Mouse (Mus musculus): ENCODE measurements around the gene Idi2.
"Not testable (repeated sequence)": the region's sequence is repeated elsewhere in the genome, so short reads cannot be mapped to it uniquely, and the experiment has no call there.

Gene Idi2

DNA sequence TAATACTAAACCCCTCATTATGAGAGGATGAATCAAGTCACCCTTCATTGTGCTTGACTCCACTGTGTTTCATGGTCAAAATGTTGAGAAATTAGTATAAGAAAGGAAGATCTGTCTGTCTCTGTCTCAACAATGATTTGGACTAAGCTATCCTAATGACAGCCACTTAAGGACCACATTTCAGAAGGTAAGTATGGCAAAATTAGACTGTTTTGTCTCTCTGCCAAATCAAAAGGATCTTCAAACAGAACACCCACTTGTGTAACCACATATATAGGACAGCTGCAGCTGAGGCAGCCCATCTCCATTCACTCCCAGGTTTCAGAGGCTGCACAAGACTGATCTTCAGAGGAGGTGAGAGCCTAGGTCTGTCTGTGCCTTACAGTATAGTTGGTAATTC is at the start of gene Idi2:
Gene Idi2 (plus strand): TSS at position 301 of the 400 bp plus-strand sequence.
- not testable (repeated sequence) for DNase-seq (ENCODE audit: low read depth, low spot score)

DNA sequence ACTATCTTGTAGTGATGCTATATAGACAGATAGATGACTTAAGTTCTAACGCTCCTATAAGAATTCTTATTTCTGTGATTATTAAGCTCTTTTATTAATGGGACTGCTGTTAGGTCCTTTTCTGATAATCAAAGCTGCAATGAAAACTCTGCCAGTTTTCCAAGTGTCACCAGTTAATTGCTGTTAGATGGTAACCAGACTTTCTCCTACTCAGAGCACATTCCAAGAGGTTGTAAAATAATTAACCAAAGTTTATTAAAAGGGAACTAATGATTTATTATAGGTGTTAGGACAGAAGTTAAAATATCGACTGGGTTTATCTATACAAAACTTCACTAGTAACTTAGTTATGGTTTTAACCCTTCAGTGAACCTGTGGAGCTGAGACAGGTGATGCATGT is 46.7 kb upstream of the Idi2 start:
- DNase-seq (ENCODE audit: low read depth, low spot score), result not testable (repeated sequence)

DNA sequence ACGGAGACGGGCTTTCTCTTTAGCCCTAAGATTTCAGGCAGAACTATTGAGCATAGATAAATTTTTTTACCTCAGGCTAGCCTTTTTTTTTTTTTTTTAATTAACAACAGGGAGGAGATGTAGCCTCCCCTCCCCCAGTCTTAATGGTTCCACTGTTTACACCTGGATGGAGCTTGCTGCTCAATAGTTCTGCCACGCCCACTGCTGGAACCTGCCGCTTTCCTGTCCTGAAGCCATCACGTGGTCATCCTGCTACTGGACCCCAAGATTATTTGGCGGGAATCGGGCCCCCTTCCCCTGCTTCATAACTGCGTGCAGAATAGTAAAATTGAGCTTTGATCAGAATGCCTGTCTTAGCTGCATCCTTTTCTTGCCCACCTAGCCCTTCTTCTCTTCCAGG is 38.8 kb upstream of the Idi2 start:
- not testable (repeated sequence) for DNase-seq (ENCODE audit: low read depth, low spot score)

DNA sequence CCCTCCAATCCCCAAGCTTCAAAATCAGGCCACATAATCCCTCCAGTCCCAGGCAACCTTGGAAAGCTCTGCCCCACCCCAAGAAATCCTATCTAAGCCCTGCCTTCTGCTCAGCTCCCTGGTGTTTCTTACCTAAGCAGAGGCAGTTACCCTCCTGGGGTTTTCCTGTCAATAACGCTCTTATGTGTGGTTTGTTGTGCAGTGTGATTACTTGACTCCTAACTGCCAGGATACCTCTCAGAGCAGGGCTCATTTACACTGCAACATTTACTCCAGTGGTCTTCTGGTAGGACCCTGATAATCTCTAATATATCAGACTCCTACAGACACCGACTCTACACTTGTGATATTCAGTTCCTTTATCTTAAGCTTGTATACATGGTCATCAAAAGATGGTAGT is 19.2 kb upstream of the Idi2 start:
- no peak for DNase-seq (ENCODE audit: low read depth, low spot score)

DNA sequence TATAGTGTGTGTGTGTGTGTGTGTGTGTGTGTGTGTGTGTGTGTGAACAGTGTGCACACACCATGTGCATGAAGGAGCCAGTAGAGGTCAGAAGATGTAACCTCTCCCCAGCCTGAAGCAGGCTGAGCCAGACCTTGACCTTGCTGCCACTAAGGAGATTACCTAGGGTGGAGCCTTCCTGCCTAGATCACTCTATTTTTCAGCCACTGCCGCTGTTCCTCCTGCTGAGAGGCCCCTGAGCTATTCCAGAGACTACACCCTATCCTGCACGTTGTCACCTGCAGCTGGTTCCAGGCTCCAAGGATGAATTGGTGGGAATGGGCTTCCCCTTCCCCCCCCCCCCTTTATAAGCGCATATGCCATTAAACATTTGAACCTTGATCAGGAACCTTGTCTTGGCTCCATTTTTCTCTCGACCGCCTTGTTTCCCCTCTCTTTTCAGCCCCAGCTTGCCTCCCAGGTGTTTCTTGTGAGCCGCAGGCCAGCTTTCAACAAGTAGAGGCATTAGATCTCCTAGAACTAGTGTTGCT is 15.0 kb upstream of the Idi2 start:
- DNase-seq (ENCODE audit: low read depth, low spot score), result not testable (repeated sequence)

DNA sequence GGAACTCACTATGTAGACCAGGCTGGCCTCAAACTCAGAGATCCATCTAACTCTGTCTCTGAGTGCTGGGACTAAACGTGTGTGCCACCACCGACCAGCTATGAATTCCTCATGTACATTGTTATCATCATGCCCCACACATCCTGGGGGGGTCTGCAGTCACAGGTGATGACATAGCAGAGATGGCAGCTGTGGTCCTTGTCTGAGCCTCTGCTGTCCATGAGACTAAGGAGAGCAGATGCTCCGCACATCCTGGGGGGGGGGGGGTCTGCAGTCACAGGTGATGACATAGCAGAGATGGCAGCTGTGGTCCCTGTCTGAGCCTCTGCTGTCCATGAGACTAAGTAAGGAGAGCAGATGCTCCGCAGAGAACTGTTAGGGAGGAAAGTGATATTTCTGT is 11.6 kb upstream of the Idi2 start:
- DNase-seq (ENCODE audit: low read depth, low spot score), result not testable (repeated sequence)

DNA sequence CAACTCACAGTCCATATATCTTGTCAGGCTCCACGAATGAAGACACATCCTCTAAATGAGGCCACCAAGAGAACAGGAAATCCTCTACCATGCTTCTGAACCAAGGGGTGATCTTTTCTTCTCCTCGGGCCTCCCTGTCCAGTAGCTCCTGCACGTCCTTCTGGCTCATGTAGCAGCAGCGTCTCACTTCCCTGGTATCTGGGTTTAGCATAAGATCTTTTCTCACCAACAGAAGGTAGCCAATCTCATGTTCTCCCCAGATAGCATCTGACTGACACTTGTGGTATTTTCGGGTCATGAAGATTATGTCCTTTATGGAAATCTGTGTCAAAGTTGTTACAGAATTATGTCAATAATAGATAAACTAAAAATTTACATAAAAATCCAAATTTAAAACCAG is 11.0 kb upstream of the Idi2 start:
- DNase-seq (ENCODE audit: low read depth, low spot score), result not testable (repeated sequence)

DNA sequence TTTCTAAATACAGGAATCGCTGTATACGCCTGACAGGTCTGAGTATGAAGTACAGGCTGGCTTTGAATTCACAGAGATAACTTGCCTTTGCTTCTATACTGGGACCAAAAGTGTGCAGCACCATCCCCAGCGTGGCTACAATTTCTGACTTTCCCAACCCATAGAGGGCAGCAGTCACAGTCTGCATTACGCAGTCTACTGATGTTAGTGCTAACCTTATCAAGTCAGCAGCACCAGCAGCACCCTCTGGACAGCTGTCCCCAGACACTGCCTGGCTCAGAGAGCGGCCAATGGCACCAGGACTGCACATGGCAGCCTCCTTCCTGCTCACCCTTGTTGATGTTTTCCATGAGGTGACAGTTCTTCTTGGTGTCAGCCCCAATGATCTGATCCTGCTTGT is 8.8 kb upstream of the Idi2 start:
- not testable (repeated sequence) for DNase-seq (ENCODE audit: low read depth, low spot score)

DNA sequence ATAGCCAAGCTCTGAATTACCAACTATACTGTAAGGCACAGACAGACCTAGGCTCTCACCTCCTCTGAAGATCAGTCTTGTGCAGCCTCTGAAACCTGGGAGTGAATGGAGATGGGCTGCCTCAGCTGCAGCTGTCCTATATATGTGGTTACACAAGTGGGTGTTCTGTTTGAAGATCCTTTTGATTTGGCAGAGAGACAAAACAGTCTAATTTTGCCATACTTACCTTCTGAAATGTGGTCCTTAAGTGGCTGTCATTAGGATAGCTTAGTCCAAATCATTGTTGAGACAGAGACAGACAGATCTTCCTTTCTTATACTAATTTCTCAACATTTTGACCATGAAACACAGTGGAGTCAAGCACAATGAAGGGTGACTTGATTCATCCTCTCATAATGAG is 4.5 kb upstream of the Idi2 start, which contains the start of gene Gm9745:
Gene Gm9745 (minus strand): TSS at position 101 of the 400 bp plus-strand sequence.
- DNase-seq (ENCODE audit: low read depth, low spot score), result not testable (repeated sequence)

DNA sequence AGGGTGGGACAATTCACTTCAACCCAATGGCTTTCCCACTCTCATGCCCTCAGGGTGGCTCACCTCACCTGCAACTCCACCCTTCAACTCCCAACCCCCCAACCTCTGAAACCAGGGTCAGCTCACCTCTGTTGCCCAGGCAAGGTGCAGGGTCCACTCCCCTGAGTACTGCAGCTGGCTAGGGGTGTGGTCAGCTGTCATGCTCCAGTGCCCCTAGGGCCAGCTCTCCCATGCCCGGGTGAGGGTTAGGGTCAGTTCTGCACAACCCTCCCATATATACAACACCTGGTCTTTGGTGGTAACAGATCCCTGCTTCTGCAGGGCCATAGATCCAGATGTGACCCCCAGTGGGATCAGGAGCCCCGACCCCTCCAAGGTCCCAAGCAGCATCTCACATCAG is 2.5 kb downstream of the Idi2 start:
- DNase-seq (ENCODE audit: low read depth, low spot score), result not testable (repeated sequence)

DNA sequence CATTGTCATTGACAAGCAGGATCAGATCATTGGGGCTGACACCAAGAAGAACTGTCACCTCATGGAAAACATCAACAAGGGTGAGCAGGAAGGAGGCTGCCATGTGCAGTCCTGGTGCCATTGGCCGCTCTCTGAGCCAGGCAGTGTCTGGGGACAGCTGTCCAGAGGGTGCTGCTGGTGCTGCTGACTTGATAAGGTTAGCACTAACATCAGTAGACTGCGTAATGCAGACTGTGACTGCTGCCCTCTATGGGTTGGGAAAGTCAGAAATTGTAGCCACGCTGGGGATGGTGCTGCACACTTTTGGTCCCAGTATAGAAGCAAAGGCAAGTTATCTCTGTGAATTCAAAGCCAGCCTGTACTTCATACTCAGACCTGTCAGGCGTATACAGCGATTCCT is 4.2 kb downstream of the Idi2 start:
- not testable (repeated sequence) for DNase-seq (ENCODE audit: low read depth, low spot score)

DNA sequence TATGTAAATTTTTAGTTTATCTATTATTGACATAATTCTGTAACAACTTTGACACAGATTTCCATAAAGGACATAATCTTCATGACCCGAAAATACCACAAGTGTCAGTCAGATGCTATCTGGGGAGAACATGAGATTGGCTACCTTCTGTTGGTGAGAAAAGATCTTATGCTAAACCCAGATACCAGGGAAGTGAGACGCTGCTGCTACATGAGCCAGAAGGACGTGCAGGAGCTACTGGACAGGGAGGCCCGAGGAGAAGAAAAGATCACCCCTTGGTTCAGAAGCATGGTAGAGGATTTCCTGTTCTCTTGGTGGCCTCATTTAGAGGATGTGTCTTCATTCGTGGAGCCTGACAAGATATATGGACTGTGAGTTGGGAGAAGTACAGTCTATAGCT is 6.4 kb downstream of the Idi2 start:
- not testable (repeated sequence) for DNase-seq (ENCODE audit: low read depth, low spot score)

DNA sequence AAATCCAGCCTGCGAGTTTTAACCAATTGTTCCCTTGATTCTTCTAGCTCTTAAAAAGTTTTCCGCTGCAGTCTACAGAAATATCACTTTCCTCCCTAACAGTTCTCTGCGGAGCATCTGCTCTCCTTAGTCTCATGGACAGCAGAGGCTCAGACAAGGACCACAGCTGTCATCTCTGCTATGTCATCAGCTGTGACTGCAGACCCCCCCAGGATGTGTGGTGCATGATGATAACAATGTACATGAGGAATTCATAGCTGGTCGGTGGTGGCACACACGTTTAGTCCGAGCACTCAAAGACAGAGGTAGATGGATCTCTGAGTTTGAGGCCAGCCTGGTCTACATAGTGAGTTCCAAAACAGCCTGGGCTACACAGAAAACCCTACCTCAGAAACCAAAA is 6.9 kb downstream of the Idi2 start:
- DNase-seq (ENCODE audit: low read depth, low spot score), result not testable (repeated sequence)

DNA sequence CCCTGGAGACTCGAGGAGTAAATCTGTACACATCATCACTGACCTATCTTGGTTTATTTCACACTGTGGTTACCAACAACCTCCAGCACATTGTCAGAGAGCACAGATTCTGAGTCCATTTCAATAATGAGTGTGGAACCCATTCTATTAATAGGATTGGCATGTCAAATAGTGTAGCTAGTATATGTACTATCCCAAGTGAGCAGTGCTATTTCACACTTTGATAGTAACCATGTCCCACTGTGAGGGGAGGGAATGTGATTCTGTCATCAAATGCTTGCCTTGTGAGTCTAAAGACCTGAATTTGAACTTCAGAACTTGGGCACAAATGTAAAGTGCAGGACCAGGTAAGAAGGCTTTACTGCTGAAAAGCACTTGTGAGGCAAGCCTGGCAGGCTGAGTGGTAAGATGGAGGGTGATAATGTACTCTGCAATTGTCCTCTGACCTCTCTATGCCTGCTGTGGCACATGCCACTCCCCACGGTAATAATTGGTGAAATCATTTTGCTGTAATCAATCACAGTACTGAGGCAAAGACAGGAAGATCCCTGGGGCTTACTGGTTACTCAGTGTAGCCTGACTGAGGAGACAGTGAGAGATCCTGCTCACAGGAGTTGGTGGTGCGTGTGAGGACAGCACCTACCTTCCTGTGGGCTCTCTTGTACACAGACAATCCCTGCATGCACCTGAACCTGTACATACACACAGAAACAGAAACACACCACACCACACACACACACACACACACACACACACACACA is 8.6 kb downstream of the Idi2 start:
- not testable (repeated sequence) for DNase-seq (ENCODE audit: low read depth, low spot score)

DNA sequence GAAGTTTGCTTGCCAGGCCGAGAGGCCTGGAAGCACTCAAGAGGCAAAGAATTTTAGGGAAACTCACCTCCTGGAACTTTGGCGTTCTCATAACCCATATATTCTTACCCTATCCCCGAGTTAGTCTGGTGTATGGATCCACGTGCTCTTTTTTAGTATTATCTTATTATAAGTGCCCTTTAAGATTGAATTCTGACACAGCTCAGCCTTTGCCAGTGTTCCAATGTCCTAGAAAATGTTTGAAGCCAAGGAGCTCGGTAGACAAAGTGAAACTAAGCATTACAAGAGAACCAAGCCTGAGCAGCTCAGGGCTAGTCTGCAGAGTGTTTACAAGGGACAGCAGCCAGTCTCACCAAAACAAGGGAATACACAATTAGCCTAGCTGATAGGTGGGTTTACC is 9.6 kb downstream of the Idi2 start:
- DNase-seq (ENCODE audit: low read depth, low spot score), result not testable (repeated sequence)

DNA sequence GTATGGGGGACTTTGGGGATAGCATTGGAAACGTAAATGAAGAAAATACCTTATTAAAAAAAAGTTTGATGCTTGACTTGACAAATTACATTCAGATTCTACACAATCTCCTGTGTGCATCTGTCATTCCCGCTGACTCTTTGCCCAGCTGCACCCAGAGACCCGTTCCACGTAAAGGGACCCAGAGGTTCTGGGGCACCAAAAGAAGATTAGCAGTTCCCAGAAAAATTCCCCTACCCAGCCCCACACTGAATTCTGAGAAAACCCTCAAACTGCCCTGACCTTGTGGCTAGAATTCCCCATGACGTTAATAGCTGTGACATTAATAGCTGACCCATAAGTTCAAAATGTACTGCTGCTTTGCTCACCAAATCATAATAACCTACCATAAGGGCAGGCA is 12.6 kb downstream of the Idi2 start:
- DNase-seq (ENCODE audit: low read depth, low spot score), result no peak

DNA sequence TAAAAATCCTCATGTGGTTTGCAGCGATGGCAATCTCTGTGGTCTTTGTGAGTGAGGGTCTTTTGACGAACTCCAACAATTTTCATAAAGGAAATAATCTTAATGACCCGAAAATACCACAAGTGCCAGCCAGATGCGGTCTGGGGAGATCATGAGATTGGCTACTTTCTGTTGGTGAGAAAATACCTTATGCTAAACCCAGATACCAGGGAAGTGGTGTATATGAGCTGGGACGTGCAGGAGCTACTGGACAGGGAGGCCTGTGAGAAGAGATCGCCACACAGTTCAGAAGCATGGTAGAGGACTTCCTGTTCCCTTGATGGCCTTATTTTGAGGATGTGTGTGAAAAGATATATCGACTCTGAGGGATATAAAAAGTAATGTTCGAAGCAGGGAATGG is 15.1 kb downstream of the Idi2 start:
- no peak for DNase-seq (ENCODE audit: low read depth, low spot score)

DNA sequence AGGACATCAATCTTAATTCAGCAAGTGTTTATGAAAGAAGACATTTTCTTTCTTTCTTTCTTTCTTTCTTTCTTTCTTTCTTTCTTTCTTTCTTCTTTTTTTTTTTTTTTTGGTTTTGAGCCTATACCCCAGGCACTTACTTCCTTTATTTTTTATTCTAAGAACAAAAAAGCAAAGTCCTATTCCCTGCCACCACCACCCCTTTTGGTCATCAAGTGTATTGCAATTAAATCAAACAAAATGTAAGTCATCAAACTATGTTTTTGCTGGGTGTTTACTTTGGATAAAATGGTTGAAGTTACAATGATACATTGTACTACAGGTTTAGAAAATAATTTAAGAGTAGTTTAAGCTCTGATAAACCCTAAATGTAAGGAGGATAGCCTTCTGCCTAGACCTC is 19.7 kb downstream of the Idi2 start:
- DNase-seq (ENCODE audit: low read depth, low spot score), result no peak

DNA sequence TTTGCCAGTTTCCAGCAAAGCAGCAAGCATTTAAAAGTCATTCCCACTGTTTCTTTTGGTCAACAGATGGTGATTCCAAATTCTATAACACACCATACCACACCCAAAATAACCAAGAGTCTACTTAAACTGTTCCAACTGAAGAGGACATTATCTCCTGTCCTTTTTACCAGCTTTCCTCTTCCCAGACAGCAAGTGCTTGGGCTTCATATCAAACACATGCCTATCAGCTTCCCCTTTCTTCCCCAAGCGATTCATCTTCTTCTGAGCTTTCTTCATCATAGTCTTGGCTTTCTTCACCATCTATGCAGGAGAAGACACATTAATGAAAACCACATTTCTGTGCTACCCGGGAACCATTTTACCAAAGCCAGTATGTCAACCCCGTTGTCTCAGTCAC is 20.3 kb downstream of the Idi2 start:
- no peak for DNase-seq (ENCODE audit: low read depth, low spot score)

DNA sequence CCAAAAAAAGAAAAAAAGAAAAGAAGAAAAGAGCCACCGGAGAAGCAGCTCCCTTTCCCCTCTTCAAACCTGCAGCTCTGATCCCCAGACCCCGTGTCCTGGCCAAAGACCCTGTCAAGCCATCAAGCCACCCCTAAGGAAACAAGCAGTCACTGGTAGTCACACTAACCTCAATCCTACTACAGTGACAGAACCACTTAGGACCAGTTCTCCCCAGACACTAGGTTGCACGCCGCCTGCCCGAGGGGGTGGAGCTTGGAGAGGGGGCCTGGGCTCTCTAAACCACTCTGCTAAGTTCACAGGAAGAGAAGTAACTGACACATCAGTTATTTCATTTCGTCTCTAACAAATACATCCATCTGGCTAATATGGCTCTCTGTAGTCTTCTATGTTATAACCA is 39.6 kb downstream of the Idi2 start:
- no peak for DNase-seq (ENCODE audit: low read depth, low spot score)

DNA sequence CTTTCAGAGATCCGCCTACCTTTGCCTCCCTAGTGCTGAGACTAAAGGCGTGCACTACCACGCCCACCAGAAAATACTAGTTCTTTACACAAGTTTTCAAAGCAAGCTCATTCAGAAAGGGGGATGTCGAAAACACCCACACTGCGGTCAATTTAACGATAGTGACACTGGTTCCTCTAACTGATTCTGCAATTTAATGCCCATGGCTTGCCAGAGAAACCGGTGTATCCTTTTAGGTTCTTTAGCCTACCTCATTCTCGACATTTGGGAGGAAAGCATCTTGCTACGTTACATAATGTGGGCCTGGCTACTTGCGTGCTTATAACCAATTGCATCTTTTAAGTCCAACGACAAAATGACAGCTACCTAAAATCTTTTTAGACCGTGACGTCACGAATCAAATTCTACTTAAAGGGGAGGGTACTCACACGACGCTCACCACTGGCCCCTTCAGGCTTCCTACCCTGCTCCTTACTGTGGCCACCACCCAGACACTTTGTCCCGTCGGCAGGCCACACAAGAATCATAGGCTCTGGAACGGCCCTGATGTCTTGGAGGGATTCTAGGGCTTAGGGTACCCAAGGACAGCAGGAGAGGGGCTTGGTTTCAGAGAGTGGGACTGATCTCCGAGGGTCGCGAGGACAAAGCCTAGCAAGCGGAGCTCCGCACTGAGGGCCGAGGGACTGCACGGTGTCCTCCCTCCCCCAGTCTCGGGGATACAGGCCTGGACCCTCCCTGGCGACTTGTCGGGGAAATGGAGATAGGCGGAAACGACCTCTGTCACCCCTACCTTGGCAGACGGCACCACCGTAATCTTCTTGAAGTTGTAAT is 42.7 kb downstream of the Idi2 start:
- peak; percentile 29 for DNase-seq (ENCODE audit: low read depth, low spot score)

DNA sequence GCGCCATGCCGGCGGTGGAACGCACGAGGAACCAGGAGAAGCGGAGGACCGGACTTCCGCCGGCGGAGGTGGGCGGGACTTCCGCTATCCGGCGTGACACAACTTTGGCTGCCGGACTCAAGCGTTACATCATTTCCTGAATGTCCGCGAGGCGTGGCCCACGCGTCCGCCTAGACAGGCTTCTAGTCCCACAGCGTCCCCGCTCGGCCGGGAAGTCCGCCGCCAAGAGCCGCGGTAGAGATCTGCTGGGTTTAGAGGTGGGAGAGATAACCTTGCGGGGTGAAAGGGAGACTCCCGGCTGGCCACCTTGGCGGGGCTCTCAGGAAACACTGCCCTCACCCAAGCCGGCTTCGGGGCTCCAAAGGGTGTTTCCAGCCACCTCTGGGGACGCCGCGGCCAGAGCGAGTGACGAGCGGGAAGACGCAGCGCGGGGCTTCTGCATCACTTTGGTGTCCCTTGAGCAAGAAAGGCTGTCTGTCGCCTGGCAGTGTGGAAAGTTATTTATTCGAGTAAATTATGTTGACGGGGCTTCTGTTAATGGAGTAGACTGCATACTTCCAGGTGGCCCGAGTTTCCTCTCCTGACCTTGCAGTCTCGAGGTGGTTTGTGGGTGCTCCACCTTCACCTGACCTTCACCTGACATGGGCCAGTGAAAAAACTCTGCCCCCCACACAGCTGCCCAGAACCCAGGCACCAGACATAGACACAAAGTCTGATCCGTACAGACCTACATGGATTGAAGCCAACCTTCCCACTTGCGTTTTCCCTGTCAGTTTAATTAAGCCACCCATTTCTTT is 43.5 kb downstream of the Idi2 start, which contains the start of gene Gtpbp4:
Gene Gtpbp4 (minus strand): TSS at position 94 of the 797 bp plus-strand sequence.
- peak; percentile 99 for DNase-seq (ENCODE audit: low read depth, low spot score)
